Mouse (Mus musculus) CD8-positive naive resting alpha-beta T cell, adult 57 days (primary cell): ENCODE data around the gene Txndc16. TPM values are rescaled to one million over a fixed set of nuclear protein-coding genes. Genes with fewer than 3 reads are reported as not detected.

ENCODE experiments used
- total RNA-seq: library from RNA; stranded (reverse); gene quantifications from one replicate; pipeline ENCODE4 v1.2.4, GENCODE M21; 2023

Txndc16 gene
- total RNA-seq = 41.6 TPM

GRCm38 (mm10) chr14:45220090-45220956, at the start of gene Txndc16:
TSS of gene Txndc16 (minus strand) at chr14:45220328.

GRCm38 (mm10) chr14:45219281-45220089, 643 bp downstream of the Txndc16 start, which contains the start of gene Gpr137c:
TSS of gene Gpr137c (plus strand) at chr14:45219717.

Other genes starting within 250 kb of the Txndc16 start
- 2.8 TPM for gene Ptger2, start 232.1 kb downstream of the Txndc16 start, total RNA-seq
- 12.8 TPM for gene Gpr137c, start 611 bp downstream of the Txndc16 start, total RNA-seq
- 26.9 TPM for gene Ero1l, start 98.4 kb upstream of the Txndc16 start, total RNA-seq
- 96.3 TPM for gene Psmc6, start 109.5 kb upstream of the Txndc16 start, total RNA-seq
- 32.6 TPM for gene Styx, start 130.8 kb upstream of the Txndc16 start, total RNA-seq
- 20.9 TPM for gene Gnpnat1, start 184.6 kb upstream of the Txndc16 start, total RNA-seq